Mouse (Mus musculus) effector memory CD4-positive, alpha-beta T cell, adult 7 months (primary cell): ENCODE data around the gene Rgcc. TPM values are rescaled to one million over a fixed set of nuclear protein-coding genes. Genes with fewer than 3 reads are reported as not detected.

Source experiments
- polyA plus RNA-seq: library from polyadenylated mRNA; unstranded; fragments of 100-300 nt; shearing (Covaris generic); gene quantifications from one replicate; pipeline ENCODE4 v1.2.1, GENCODE M21; 2017

The Rgcc gene
- 161 TPM for polyA plus RNA-seq

GRCm38 (mm10) chr14:79301466-79301875, at the start of gene Rgcc:
Rgcc (minus strand) TSS chr14:79301645.

Other genes starting within 250 kb of the Rgcc start
- gene Zfp957, start 54.3 kb downstream of the Rgcc start, polyA plus RNA-seq: 0.48 TPM
- 45.3 TPM for gene Naa16, start 89.1 kb upstream of the Rgcc start, polyA plus RNA-seq
- 2.8 TPM for gene Mtrf1, start 96.1 kb upstream of the Rgcc start, polyA plus RNA-seq
- 1.5 TPM for gene Kbtbd7, start 124.9 kb upstream of the Rgcc start, polyA plus RNA-seq
- not detected for gene Kbtbd6, start 150.2 kb upstream of the Rgcc start, polyA plus RNA-seq
- gene Elf1, start 179.5 kb upstream of the Rgcc start, polyA plus RNA-seq: 238 TPM
- 42.4 TPM for gene Wbp4, start 179.9 kb upstream of the Rgcc start, polyA plus RNA-seq